Comparison of ENCODE assay signal across 7 mouse cellular contexts in genomic region chr11:68693447-68694040, GRCm38 (mm10). TPM values are rescaled to one million over a fixed set of nuclear protein-coding genes. Genes with fewer than 3 reads are reported as not detected.
DNase-seq lines count a peak whose midpoint lies in the region; ATAC-seq and TF ChIP-seq lines count a peak whose summit lies in the region.

No protein-coding gene starts in this region.

- no peak for TF ChIP-seq CTCF in heart, postnatal 0 days (IDR thresholded peaks at IDR 0.05; ENCODE audit: low read depth)

- H3K4me3 ChIP-seq in ES-E14 (ENCODE audit: insufficient read depth in 1 of 2, low read depth in 1 of 2, low read length in 2 of 2, poor library complexity in 1 of 2, severe bottlenecking in 1 of 2) = peak overlapping the region; percentile 83 to 96; a peak in 3 of 4 replicates
- H3K4me3 ChIP-seq in heart, postnatal 0 days (ENCODE audit: low read depth, low read length) = peak overlapping the region; percentile 89

- no peaks in the 10 kb centered on the region for H3K9me3 ChIP-seq in ES-E14 (ENCODE audit: control insufficient read depth, insufficient read depth, low read depth, low read length)
- no peaks in the 10 kb centered on the region for H3K9me3 ChIP-seq in heart, postnatal 0 days (replicated peaks; ENCODE audit: control insufficient read depth, low read length)

- ATAC-seq in heart, postnatal 0 days (ENCODE audit: insufficient read depth, low read depth) = no peak
- ATAC-seq in megakaryocyte-erythroid progenitor cell, adult 5-6 weeks (replicated peaks; ENCODE audit: low FRiP score, low TSS enrichment, poor library complexity, severe bottlenecking) = peak; percentile 36; the same call in 1 of the 2 replicates

- H3K27ac ChIP-seq in ES-E14 (ENCODE audit: insufficient read depth, low read depth, low read length, poor library complexity, severe bottlenecking) = no peak overlapping the region
- H3K27ac ChIP-seq in heart, postnatal 0 days (ENCODE audit: low read depth) = peak overlapping the region; percentile 100

- H3K4me2 ChIP-seq in heart, postnatal 0 days (ENCODE audit: low read depth, low read length) = peak overlapping the region; percentile 92

- TF ChIP-seq EP300 in heart, postnatal 0 days (IDR thresholded peaks at IDR 0.05; ENCODE audit: low read depth) = no peak

- WGBS in heart, postnatal 0 days = 5% methylated on average over 10 of the region's 10 CpGs

- H3K4me1 ChIP-seq in ES-E14 (ENCODE audit: control insufficient read depth in 2 of 2, insufficient read depth in 2 of 2, low read length in 2 of 2, poor library complexity in 1 of 2) = peaks cover 0 to 4% of the 10 kb centered on the region in 2 experiments; a peak in 2 of 4 replicates
- peaks cover 12% of the 10 kb centered on the region; the same call in 1 of the 2 replicates for H3K4me1 ChIP-seq in heart, postnatal 0 days (ENCODE audit: control insufficient read depth, insufficient read depth)

- DNase-seq in ES-E14 (ENCODE audit: low read depth, low spot score) = no peak
- peak; percentile 16 for DNase-seq in NIH3T3 (ENCODE audit: low read depth)
- DNase-seq in heart, postnatal 0 days (ENCODE audit: low spot score) = no peak
- DNase-seq in thymus, postnatal 14 days = no peak
- no peak for DNase-seq in frontal cortex, postnatal 10 days (ENCODE audit: low spot score in 2 of 2)
- DNase-seq in cerebellum, adult 18-20 months = no peak

- in situ Hi-C loops in ES-E14 (cut with MboI; ENCODE audit: low sequenced_read_pairs in 2 of 2, unreplicated experiment in 2 of 2) = no loop called here

- no peak overlapping the region for H3K9ac ChIP-seq in ES-E14 (ENCODE audit: insufficient read depth, low read depth, low read length, poor library complexity, severe bottlenecking)
- peak overlapping the region; percentile 88 for H3K9ac ChIP-seq in heart, postnatal 0 days (replicated peaks; ENCODE audit: low read depth, low read length)

- no peaks in the 10 kb centered on the region for H3K27me3 ChIP-seq in heart, postnatal 0 days (ENCODE audit: control insufficient read depth, insufficient read depth, low read length)

- no peaks in the 10 kb centered on the region for H3K36me3 ChIP-seq in ES-E14 (ENCODE audit: control insufficient read depth, insufficient read depth, low read length, poor library complexity, severe bottlenecking)
- peaks cover 8% of the 10 kb centered on the region; the same call in 1 of the 2 replicates for H3K36me3 ChIP-seq in heart, postnatal 0 days (replicated peaks; ENCODE audit: control insufficient read depth, insufficient read depth, low read length)

TF ChIP-seq in ES-E14, 5 proteins besides CTCF, POLR2A, EP300 and RAD21:
- no peak for TF ChIP-seq ZNF384 (IDR thresholded peaks at IDR 0.05; ENCODE audit: low read depth, low read length)
- no peak for TF ChIP-seq ZC3H11A (IDR thresholded peaks at IDR 0.05; ENCODE audit: borderline replicate concordance, low read depth, low read length)
- no peak for TF ChIP-seq HCFC1 (IDR thresholded peaks at IDR 0.05; ENCODE audit: borderline replicate concordance, insufficient read depth, low read length)
- TF ChIP-seq CHD2 (IDR thresholded peaks at IDR 0.05; ENCODE audit: low read depth, low read length) = no peak
- TF ChIP-seq MAFK (IDR thresholded peaks at IDR 0.05; ENCODE audit: insufficient read depth, low read depth, low read length) = no peak

RNA-seq across cellular contexts. Expression of gene Myh10, which starts 2.2 kb away (rescaled TPM):
- total RNA-seq in ES-E14 (2012; rRNA removed) = 74.6 and 107 TPM in 2 replicates
- total RNA-seq in heart, postnatal 0 days (2014; rRNA removed; ENCODE audit: low replicate concordance) = 82.8 and 150 TPM in 2 replicates
- 34.9 and 39.5 TPM in 2 replicates for polyA plus RNA-seq in heart, postnatal 0 days (2015; fragmentation: Nextera tagmentation; extraction: Ambion mirVana)
- 100 and 113 TPM in 2 replicates for total RNA-seq in megakaryocyte-erythroid progenitor cell, adult 5-6 weeks (2014; fragmentation: Nextera tagmentation)
- 42.2 and 49.5 TPM in 2 replicates for total RNA-seq in megakaryocyte-erythroid progenitor cell, adult 5-6 weeks (2017)
